Mouse (Mus musculus): Measurements from ENCODE around the gene Lin54.

Gene Lin54

DNA sequence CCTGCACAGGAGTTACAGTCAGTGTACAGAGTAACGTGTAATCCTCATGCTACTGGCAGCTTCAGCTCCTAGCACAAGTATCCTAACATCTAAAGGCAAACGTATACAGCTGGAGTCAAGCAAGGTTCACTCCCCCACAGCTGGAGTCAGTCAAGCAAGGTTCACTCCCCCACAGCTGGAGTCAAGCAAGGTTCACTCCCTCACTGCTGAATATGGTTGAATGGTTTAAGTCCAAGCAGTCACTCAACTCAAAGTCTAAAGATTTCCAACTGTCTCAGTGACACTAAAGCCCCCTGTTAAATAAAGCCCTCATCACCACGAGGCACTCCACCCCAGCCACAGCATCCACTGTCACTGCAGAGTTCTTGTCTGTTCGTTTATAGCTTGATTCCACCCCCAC lies 8.7 kb downstream of the Lin54 start:
- in situ Hi-C loops (cut with MboI, MseI), result loop anchor here (10.0 kb wide), 2 partner anchors 57 to 517 kb away; partner anchors contain the start of genes 4930524J08Rik and Hnrnpd

DNA sequence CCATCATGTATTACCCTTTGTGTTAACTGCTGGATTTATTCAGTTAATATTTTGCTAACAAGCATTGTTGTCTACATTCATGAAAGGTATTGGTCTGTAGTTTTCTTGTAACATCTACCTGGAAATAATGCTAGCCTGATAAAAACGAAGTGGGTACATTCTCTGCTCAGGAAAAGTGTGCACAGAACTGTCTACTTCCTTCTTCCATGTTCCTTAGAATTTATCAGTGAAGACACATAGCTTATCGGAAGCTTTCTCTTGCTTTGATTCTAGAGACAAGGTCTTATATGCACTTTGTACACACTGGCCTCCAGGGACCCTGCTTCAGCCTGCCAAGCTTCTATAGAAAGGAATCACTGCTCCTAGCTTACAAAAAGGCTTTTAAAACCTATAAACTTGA lies 11.1 kb downstream of the Lin54 start:
- in situ Hi-C loops (cut with MboI, MseI), result no loop called here

DNA sequence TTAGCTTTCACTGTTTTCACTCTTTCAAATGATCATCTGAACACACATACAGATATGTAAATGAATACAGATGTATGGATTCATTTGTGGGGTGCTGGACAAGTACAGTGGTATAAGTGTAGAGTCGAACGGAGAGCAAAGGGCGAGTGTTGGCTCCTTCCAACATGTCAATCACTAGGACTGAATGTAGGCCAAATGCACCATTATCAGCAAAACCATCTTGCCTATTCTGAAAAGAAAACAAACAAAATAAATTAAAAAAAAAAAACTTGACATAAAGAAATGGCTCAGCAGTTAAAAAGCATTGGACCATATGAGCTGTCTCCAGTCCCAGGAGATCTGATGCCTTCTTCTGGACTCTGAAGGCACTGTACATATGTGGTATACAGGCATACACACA lies 12.2 kb downstream of the Lin54 start:
- in situ Hi-C loops (cut with MboI, MseI), result no loop called here

DNA sequence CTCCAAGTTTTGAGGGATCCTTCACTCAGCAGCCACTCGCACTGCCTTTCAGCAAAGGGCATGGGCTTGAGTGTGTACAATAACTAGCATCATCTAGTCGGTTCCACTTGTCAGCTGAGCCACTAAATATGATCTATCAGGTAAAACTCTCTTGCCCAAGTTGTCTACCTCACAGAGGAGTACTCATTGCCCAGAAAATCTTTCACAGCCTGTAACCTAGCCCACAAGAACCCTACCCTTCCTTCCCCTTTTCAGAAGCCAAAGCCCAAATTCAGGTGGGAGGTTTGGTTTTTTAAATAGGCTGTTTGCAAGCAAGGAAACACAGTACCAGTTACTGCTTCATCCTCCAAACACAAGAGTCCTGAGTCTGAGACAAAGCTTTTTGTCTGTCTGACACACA lies 13.3 kb downstream of the Lin54 start:
- in situ Hi-C loops (cut with MboI, MseI), result no loop called here

DNA sequence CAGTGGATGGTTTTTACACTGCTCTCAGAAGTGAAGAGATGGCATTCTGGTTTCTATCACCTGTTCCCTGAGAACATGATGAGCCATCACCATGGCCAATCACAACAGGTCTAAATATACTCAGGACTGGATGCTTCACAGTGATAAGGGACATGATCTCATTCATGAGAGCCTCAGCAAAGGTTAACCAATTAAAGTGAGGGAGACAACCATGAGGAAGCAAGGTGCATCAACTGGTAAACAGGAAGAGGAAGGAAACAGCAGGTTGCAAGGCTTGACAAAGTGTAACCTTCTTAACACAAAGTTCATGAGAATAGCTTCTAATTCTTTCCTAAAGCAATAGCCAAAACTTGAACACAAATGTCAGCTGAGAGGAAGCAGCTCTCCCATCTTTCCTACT lies 16.9 kb downstream of the Lin54 start:
- in situ Hi-C loops (cut with MboI, MseI), result no loop called here

DNA sequence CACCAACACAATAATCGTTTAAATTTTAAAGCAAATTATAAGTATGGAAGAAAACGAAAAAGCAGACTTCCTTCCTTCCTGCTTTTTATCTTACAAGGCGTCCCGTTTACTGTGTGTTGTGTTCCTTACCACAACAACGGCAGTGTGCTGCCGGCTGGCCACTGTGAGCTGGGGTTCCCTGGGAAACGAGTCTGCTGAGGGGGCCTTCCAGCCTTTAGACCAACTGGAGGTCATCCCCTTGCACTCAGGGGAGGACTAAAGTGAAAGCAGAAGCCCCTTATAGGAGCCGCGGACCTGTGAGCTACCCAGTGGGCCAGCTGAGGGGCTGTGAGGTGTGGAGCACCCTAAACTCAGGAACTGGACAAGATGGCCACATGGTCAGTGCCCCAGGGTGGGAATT lies 22.8 kb downstream of the Lin54 start:
- in situ Hi-C loops (cut with MboI, MseI), result no loop called here

DNA sequence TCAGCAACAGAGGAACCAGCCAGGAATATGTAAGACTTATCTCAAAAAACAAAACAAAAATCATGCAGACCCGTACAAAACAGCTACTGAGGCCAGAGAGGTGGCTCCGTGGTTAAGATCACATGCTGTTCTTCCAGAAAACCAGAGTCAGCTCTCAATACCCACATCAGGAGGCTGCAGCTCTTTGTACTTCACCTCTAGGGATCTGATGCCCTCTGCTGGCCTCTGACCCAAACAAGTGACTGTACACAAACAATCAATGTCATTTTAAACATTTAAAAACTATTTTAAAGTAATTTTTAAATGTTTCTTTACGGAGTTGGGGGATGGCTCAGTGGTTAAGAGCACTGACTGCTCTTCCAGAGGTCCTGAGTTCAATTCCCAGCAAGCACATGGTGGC lies 24.1 kb downstream of the Lin54 start:
- in situ Hi-C loops (cut with MboI, MseI), result no loop called here

DNA sequence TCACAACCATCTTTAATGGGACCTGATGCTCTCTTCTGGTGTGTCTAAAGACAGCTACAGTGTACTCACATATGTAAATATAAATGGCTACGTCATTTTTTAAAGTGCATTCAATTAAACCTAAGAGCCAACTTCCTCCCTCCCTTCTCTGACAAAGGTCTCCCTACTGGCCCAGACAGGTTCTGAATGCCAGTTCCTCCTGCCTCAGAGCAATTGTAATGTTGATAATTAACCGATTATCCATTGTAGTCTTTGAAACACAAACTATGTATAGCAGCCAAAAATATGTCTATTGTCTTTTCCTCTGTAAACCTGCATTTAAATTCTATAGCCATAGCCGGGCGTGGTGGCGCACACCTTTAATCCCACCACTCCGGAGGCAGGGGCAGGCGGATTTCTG lies 33.1 kb downstream of the Lin54 start:
- in situ Hi-C loops (cut with MboI, MseI), result no loop called here

DNA sequence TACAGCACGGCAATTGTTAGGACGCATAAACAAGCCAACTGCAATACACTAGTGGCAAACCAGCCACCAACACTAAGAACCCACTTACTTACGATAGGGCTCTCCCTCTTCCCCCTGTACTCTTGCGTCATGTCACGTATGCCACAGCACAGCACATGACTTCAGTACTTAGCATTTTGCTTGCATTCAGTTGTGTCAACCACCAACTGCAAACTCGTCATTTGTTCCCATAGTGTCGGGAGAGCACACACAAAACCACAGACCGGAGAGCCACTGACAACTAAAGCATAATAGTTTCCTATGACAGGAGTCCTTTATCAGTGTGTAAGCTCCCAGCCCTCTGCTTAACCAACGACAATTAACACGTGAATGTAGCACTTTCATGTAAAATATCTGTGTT lies 33.8 kb downstream of the Lin54 start:
- in situ Hi-C loops (cut with MboI, MseI), result no loop called here

DNA sequence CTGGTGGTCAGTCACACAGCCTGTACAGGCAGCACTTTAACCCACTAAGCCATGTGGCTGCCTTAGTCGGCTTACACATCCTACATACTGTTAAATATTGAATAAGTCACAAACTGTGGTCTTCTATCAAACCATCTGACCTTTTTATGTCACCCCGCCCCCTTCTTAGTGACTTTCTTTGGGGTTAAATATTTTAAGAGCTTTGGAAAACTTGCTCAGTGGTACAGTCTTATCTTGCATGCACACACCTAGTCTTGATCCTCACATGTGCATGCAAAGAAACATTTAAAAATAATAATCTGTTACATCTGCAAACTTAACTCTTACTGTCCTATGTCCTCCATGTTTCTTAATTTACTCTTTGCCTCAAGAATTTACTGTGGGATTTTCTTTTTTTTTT lies 38.1 kb downstream of the Lin54 start:
- in situ Hi-C loops (cut with MboI, MseI), result no loop called here

DNA sequence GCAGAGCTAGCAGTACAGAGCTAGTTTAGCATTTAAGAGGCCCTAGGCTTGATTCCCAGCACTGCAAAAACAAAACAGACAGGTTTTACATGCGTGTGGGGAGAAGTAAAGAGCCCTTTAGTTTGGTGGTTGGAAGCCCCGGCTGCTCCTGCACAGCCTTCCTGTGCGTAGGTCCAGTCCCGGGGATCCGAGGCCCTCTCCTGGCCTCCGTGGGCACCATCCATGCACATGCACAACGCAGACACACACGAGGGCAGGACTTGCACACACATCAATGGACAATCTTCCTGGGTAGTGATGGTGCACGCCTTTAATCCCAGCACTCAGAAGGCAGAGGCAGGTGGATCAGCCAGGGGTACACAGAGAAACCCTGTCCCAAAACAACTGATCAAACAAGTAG lies 38.9 kb downstream of the Lin54 start:
- in situ Hi-C loops (cut with MboI, MseI), result no loop called here

DNA sequence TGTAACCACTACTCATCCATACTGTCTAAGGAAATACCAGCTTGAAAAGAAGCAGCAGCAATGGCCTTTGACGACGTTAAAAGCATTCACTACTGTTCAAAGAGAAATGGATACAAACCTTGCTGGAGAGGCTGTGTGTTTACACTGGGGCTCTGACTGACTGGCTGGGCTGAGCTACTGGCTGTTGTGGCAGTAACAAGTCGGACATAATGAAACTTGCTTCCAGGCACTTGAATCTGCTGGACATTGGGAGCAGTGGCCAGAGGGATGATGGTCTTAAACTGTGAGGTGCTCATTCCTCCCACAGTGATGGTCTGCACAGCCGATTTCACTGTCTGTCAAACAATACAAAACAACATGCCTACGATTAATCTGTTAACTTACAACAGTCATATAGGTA lies 41.0 kb downstream of the Lin54 start:
- in situ Hi-C loops (cut with MboI, MseI), result no loop called here

DNA sequence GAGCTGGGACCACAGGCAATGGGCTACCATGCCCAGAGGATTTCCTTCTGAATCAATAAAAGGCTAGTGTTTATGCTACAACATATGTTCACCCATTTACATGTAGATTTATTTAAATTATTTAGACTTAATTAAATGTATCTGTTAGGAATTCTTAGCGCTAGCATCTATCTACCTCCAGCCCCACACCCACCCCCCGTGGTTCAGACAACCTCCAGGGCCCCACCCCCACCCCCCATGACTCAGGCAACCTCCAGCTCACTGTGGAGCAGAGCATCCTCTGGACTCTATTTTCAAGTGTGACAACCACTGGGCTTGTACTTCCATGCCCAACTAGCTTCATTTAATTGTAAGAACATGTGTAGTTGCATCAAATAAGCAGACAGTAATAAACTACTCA lies 48.6 kb downstream of the Lin54 start:
- in situ Hi-C loops (cut with MboI, MseI), result no loop called here

DNA sequence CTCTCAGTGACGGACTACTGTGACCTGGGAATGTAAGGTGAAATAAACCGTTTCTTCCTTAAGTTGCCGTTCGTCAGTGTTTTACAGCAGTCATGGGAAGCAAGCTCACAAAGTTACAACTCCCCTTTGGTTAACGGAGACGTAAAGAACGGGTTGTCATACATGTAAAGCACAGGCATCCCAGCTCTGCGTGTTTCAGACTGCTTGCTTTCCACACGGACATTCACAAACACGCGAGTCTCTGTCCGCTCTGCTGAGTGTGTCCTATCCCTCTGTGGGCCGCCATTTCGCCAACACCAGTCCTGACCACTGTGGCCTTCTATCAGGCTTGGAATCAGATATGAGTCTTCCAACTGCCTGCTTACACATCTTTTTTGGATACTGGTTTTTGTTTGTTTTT lies 61.6 kb downstream of the Lin54 start:
- in situ Hi-C loops (cut with MboI, MseI), result loop anchor here (10.0 kb wide), 1 partner anchor 56 kb away; no protein-coding TSS in a partner anchor

DNA sequence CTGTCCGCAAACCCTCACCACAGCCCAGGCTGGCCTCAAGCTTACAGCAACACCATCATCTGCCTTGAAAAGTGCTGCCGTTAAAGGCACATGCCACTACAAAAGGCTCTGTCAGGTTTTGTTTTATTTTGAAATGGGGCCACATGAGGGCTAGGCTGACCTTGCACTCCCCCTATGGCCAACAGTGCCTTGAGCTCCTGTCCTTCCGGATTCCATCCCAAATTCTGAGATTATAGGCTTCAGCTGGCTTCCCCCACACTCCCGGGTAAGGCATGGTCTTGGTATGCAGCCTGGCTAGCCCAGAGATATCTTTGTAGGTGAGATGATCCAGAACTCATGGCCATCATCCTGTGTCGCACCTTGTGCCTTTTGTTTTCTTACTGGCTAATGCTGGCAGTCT lies 62.5 kb downstream of the Lin54 start:
- in situ Hi-C loops (cut with MboI, MseI), result loop anchor here (10.0 kb wide), 1 partner anchor 57 kb away; no protein-coding TSS in a partner anchor

DNA sequence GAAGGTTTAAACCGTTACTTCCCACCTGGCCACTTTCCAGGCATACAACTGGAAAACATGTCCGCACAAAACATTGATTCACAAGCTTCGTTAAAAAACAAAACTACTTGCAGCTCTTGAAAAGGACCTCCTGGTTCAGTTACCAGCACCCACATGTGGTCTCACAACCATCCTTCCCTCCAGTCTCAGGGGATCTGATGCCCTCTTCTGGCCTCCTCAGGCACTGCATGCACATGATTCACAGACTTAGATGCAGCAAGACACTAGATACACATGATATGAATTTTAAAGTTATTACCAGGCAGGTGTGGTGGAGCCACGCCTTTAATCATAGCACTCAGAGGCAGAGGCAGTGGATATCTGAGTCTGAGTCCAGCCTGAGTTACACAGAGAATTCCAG lies 63.4 kb downstream of the Lin54 start:
- in situ Hi-C loops (cut with MboI, MseI), result loop anchor here (10.0 kb wide), 1 partner anchor 58 kb away; no protein-coding TSS in a partner anchor

DNA sequence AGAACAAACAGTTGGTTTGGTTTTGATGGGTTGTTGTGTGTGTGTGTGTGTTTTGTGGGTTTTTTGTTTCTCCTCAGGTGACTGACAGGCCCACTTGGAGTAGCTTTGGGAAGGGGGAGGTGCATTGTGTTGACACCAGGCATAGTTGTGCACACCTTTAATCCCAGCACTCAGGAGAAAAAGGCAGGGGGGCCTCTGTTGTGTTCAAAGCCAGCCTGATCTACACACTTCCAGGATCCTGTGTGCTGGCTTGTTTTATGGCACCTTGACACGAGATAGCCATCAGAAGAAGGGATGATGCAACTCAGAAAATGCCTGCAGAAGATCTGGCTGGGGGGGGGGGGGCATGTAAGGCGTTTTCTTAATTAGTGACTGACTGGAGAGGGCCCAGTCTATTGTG lies 69.5 kb downstream of the Lin54 start:
- in situ Hi-C loops (cut with MboI, MseI), result loop anchor here (5.0 to 10.0 kb wide), 2 partner anchors 64 to 86 kb away; partner anchors contain the start of gene Cops4

DNA sequence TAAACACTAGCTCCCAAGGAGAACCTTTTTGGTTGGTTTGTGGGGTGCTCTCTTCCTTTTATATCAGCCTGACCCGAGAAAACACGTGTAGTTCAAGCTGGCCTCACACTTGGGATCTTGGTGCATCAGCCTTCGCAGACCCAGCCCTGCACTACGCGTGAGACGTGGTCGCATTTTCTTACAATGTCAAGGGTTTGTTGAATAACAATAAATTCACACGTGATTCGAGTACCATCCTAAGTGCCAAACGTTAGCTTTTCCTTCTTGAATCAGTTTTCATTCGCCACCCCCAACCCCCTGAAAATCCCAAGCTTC lies 70.4 kb downstream of the Lin54 start:
- in situ Hi-C loops (cut with MboI, MseI), result loop anchor here (5.0 to 10.0 kb wide), 2 partner anchors 65 to 87 kb away; partner anchors contain the start of gene Cops4

DNA sequence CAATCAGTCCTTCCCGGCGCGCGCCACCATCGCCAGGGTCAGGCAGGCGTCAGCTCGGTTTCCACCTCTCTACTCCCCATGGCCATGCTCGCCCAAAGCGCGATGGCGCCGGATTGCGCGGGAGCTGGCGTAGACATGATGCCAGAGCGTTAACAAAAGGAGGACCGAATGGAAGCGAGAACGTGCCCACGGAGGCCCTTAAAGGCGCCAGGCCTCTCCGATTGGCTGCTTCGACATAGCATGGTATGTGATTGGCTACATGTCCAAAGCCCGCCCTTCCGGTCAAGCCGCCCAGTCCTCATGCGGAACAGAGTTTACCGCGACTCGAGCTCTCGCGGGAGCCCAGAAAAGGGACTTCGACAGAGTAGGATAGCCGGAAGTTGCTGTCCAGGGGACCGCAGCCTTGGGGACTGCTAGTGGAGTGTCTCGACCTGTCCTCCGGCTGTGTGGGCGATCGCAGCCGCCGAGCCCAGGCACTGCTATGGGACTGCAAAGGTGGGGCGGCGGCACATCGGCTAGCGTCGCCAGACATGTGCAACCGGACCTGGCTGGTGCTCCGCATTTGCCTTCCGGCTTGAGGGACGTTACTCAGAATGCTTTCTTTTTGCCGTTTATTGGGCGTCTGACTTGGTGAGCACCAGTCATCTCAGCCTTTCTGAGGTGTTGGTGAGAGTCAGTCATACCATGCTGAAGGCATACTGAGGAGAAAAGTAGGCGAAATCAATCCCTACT lies 70.9 kb downstream of the Lin54 start:
- in situ Hi-C loops (cut with MboI, MseI), result loop anchor here (5.0 to 10.0 kb wide), 3 partner anchors 65 to 358 kb away; partner anchors contain the start of gene Cops4

DNA sequence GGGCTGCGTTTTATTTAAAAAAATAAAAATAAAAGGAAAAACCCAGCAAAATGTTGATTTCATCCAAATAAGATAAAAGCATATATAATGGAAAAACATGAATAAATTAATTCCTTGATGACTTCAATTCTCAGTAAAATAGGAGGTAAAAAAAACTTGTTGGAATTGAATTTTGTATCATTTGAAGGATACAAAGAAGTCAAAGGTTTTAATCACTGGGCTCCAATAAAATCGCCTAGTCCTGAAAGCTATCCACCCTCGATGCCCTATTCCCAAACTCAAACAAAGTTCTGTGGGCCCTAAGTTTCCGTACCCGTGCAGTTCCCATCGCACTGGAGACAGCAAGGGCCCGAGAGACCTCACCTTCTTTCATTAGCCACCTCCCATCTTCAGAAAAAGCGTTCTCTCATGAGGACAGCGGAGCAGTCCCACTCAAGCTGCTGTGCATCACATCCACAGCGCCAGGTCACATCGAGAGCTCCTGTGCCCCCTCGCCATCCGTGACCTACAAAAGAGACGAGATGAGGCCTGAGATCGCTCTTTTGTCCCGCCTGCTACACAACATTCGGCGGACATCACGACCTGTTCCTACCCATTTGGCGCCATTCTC lies 71.6 kb downstream of the Lin54 start:
- in situ Hi-C loops (cut with MboI, MseI), result loop anchor here (5.0 kb wide), 1 partner anchor 358 kb away; no protein-coding TSS in a partner anchor

DNA sequence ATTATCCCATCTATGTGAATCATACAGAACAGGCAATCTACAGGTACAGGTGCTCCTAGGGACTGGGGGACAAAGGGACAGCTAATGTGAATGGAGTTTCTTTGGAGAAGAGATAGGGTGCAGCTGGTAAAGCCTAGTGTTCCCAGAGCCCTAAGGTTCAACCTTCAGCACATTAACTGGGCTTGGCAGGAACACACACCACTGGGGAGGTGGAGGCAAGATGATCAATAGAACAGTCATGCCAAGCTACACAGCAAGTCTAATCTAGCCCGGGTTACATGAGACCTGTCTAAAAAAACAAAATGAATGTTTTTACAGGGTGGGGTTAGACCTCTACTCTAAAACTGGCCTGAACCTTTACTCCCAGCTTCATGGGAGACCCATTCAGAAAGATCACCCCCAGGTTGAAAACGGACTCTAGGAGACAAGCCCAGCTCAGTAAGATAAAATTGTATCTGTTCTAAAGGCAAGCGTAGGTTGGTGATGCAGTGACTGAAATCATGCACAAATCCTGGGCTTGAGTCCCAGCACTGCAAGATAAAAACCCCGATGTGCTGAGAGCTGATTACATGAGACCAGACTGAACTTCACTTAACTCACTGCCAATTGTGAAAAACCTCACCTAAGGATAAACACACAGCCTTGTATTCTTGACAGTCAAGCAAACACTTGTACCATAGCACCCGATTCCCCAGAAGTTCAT lies 72.3 kb downstream of the Lin54 start:
- in situ Hi-C loops (cut with MboI, MseI), result loop anchor here (5.0 kb wide), 1 partner anchor 359 kb away; no protein-coding TSS in a partner anchor

DNA sequence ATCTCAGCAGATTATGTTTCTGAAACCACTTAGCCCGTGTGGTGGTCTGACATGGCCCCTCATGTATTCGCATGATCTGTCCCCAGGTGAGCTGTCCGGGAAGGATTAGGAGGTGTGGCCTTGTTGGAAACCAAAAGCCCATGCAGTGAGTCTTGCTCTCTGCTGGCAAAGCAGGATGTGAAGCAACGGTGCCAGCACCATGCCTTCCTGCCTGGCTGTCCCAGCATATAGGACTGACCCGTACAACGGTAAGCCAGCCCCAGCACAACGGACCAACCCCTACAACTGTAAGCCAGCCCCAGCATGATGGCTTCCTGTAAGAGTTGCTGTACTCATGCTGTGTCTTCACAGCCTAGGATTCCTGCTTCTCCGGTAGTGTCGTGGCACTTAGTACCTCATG lies 73.2 kb downstream of the Lin54 start:
- in situ Hi-C loops (cut with MboI, MseI), result loop anchor here (5.0 kb wide), 1 partner anchor 360 kb away; no protein-coding TSS in a partner anchor
